Mouse (Mus musculus) neural tube, embryonic 13.5 days (tissue): ENCODE measurements around the gene Far1. TPM values are rescaled to one million over a fixed set of nuclear protein-coding genes. Genes with fewer than 3 reads are reported as not detected.

Experiments
- ATAC-seq: fragments of 200-750 bp; cut with Nextera tagmentation; 2 replicates; pipeline ENCODE4 v1.8.0; 2017; ENCODE audit warnings: low read depth, mild to moderate bottlenecking, moderate TSS enrichment, moderate library complexity
- H3K27ac ChIP-seq: fragments of 300-500 bp; sonication (generic); replicated peaks from 2 replicates; pipeline ENCODE4 v1.5.1; 2015; ENCODE audit warnings: moderate library complexity, mild to moderate bottlenecking, inconsistent platforms
- H3K27me3 ChIP-seq: fragments of 300-500 bp; sonication (generic); 2 replicates; pipeline ENCODE4 v1.6.1; 2015; ENCODE audit warnings: mild to moderate bottlenecking, inconsistent platforms
- H3K36me3 ChIP-seq: fragments of 300-500 bp; sonication (generic); 2 replicates; pipeline ENCODE4 v1.6.1; 2015; ENCODE audit warnings: mild to moderate bottlenecking, inconsistent platforms
- H3K4me1 ChIP-seq: fragments of 300-500 bp; sonication (generic); replicated peaks from 2 replicates; pipeline ENCODE4 v1.6.1; 2015; ENCODE audit warnings: inconsistent platforms
- H3K4me2 ChIP-seq: fragments of 300-500 bp; sonication (generic); 2 replicates; pipeline ENCODE4 v1.6.1; 2015; ENCODE audit warnings: inconsistent platforms, mild to moderate bottlenecking, moderate library complexity
- H3K4me3 ChIP-seq: fragments of 300-500 bp; sonication (generic); 2 replicates; pipeline ENCODE4 v1.5.1; 2015; ENCODE audit warnings: mild to moderate bottlenecking, inconsistent platforms
- H3K9ac ChIP-seq: fragments of 300-500 bp; sonication (generic); 2 replicates; pipeline ENCODE4 v1.6.1; 2015; ENCODE audit warnings: moderate library complexity, mild to moderate bottlenecking, inconsistent platforms
- H3K9me3 ChIP-seq: fragments of 300-500 bp; sonication (generic); 2 replicates; pipeline ENCODE4 v1.6.1; 2016; ENCODE audit warnings: inconsistent platforms
- WGBS: fragments of 180-500 bp; shearing (Covaris S2); methylation state at CpG from one replicate; pipeline ENCODE4 v1.1.7; 2015; 5-methylcytosine and 5-hydroxymethylcytosine counted together
- polyA plus RNA-seq: library from polyadenylated mRNA; unstranded; fragments of >200 nt; fragmentation: Nextera tagmentation; extraction: Ambion mirVana; gene quantifications from 2 replicates; pipeline ENCODE4 v1.2.1, GENCODE M21; 2015

Gene Far1
- polyA plus RNA-seq, result 74.2 and 78.6 TPM in 2 replicates

- peak within 1 kb of the TSS; percentile 79 for H3K4me2 ChIP-seq
- H3K9me3 ChIP-seq, result no peaks in the 10 kb centered on the region
- peak within 1 kb of the TSS; percentile 99 for H3K9ac ChIP-seq
- peaks cover 29% of the 10 kb centered on the region for H3K4me1 ChIP-seq
- H3K36me3 ChIP-seq, result no peaks in the 10 kb centered on the region
- peak; percentile 99 for ATAC-seq
- peaks cover 4% of the 10 kb centered on the region; the same call in 1 of the 2 replicates for H3K27me3 ChIP-seq
- peak within 1 kb of the TSS; percentile 97 for H3K27ac ChIP-seq
- H3K4me3 ChIP-seq, result peak within 1 kb of the TSS; percentile 99
- WGBS, result under 1% methylated on average over 71 of the region's 71 CpGs
Measured at GRCm38 (mm10) chr7:113513286-113513962, at the start of gene Far1. Gene Far1, plus strand, starts transcription at chr7:113513834.

GRCm38 (mm10) chr7:113468345-113468744 is 45.3 kb upstream of the Far1 start:
- no peaks in the 10 kb centered on the region for H3K4me1 ChIP-seq
- H3K9ac ChIP-seq, result no peak overlapping the region
- H3K27ac ChIP-seq, result no peak overlapping the region
- H3K27me3 ChIP-seq, result no peaks in the 10 kb centered on the region
- WGBS, result 88% methylated on average over 3 of the region's 3 CpGs
- no peaks in the 10 kb centered on the region for H3K9me3 ChIP-seq
- H3K4me3 ChIP-seq, result no peak overlapping the region
- no peak for ATAC-seq
- H3K36me3 ChIP-seq, result no peaks in the 10 kb centered on the region
- no peak overlapping the region for H3K4me2 ChIP-seq

- Histone ChIP-seq H3K27me3 (no peaks in the 10 kb centered on the region), H3K4me2 (no peak overlapping the region), H3K9me3 (no peaks in the 10 kb centered on the region), H3K9ac (no peak overlapping the region), H3K4me3 (no peak overlapping the region), H3K36me3 (no peaks in the 10 kb centered on the region), H3K4me1 (no peaks in the 10 kb centered on the region), H3K27ac (no peak overlapping the region)
- 83% methylated on average over 2 of the region's 2 CpGs for WGBS
- ATAC-seq, result no peak
Measured at GRCm38 (mm10) chr7:113470671-113471070, 43.0 kb upstream of the Far1 start.

- Histone ChIP-seq H3K4me1 (no peaks in the 10 kb centered on the region), H3K9ac (no peak overlapping the region), H3K9me3 (no peaks in the 10 kb centered on the region), H3K4me2 (no peak overlapping the region), H3K4me3 (no peak overlapping the region), H3K27me3 (no peaks in the 10 kb centered on the region), H3K36me3 (no peaks in the 10 kb centered on the region), H3K27ac (no peak overlapping the region)
- ATAC-seq, result no peak
- WGBS, result 83% methylated on average over 1 of the region's 1 CpGs
Measured at GRCm38 (mm10) chr7:113471653-113472052, 42.0 kb upstream of the Far1 start.

GRCm38 (mm10) chr7:113495792-113496191 is 17.8 kb upstream of the Far1 start:
- no peak overlapping the region for H3K4me2 ChIP-seq
- H3K9ac ChIP-seq, result no peak overlapping the region
- H3K4me3 ChIP-seq, result no peak overlapping the region
- H3K9me3 ChIP-seq, result no peaks in the 10 kb centered on the region
- ATAC-seq, result no peak
- H3K36me3 ChIP-seq, result no peaks in the 10 kb centered on the region
- 87% methylated on average over 2 of the region's 2 CpGs for WGBS
- H3K27ac ChIP-seq, result no peak overlapping the region
- no peaks in the 10 kb centered on the region for H3K4me1 ChIP-seq
- no peaks in the 10 kb centered on the region for H3K27me3 ChIP-seq

GRCm38 (mm10) chr7:113498413-113498812 is 15.2 kb upstream of the Far1 start:
- WGBS, result 84% methylated on average over 3 of the region's 3 CpGs
- Histone ChIP-seq H3K36me3 (no peaks in the 10 kb centered on the region), H3K27ac (no peak overlapping the region), H3K4me2 (no peak overlapping the region), H3K4me3 (no peak overlapping the region), H3K9ac (no peak overlapping the region), H3K27me3 (no peaks in the 10 kb centered on the region), H3K4me1 (no peaks in the 10 kb centered on the region), H3K9me3 (no peaks in the 10 kb centered on the region)
- ATAC-seq, result no peak

GRCm38 (mm10) chr7:113499821-113500220 is 13.8 kb upstream of the Far1 start:
- Histone ChIP-seq H3K9me3 (no peaks in the 10 kb centered on the region), H3K9ac (no peak overlapping the region), H3K36me3 (no peaks in the 10 kb centered on the region), H3K27me3 (no peaks in the 10 kb centered on the region), H3K27ac (no peak overlapping the region), H3K4me3 (no peak overlapping the region), H3K4me2 (no peak overlapping the region), H3K4me1 (no peaks in the 10 kb centered on the region)
- ATAC-seq, result no peak
- WGBS, result 88% methylated on average over 6 of the region's 6 CpGs

- Histone ChIP-seq H3K4me1 (no peaks in the 10 kb centered on the region), H3K4me2 (no peak overlapping the region), H3K9ac (no peak overlapping the region), H3K36me3 (no peaks in the 10 kb centered on the region), H3K9me3 (no peaks in the 10 kb centered on the region), H3K27me3 (no peaks in the 10 kb centered on the region), H3K27ac (no peak overlapping the region), H3K4me3 (no peak overlapping the region)
- 77% methylated on average over 3 of the region's 3 CpGs for WGBS
- ATAC-seq, result no peak
Measured at GRCm38 (mm10) chr7:113502453-113502852, 11.2 kb upstream of the Far1 start.

- no peak overlapping the region for H3K4me3 ChIP-seq
- H3K9ac ChIP-seq, result no peak overlapping the region
- no peak for ATAC-seq
- no peaks in the 10 kb centered on the region for H3K4me1 ChIP-seq
- no peaks in the 10 kb centered on the region for H3K27me3 ChIP-seq
- 78% methylated on average over 5 of the region's 5 CpGs for WGBS
- no peak overlapping the region for H3K27ac ChIP-seq
- H3K4me2 ChIP-seq, result no peak overlapping the region
- H3K36me3 ChIP-seq, result no peaks in the 10 kb centered on the region
- H3K9me3 ChIP-seq, result no peaks in the 10 kb centered on the region
Measured at GRCm38 (mm10) chr7:113505047-113505446, 8.6 kb upstream of the Far1 start.

- no peaks in the 10 kb centered on the region for H3K4me1 ChIP-seq
- H3K9ac ChIP-seq, result no peak overlapping the region
- H3K9me3 ChIP-seq, result no peaks in the 10 kb centered on the region
- no peak overlapping the region for H3K4me3 ChIP-seq
- H3K27ac ChIP-seq, result no peak overlapping the region
- no peaks in the 10 kb centered on the region for H3K36me3 ChIP-seq
- no peak for ATAC-seq
- H3K4me2 ChIP-seq, result no peak overlapping the region
- whole genome bisulfite sequencing, result 85% methylated on average over 4 of the region's 4 CpGs
- H3K27me3 ChIP-seq, result no peaks in the 10 kb centered on the region
Measured at GRCm38 (mm10) chr7:113505516-113506045, 8.1 kb upstream of the Far1 start.

- no peak for ATAC-seq
- Histone ChIP-seq H3K27me3 (peaks cover 4% of the 10 kb centered on the region; the same call in 1 of the 2 replicates), H3K36me3 (no peaks in the 10 kb centered on the region), H3K27ac (no peak overlapping the region), H3K4me3 (no peak overlapping the region), H3K9me3 (no peaks in the 10 kb centered on the region), H3K4me1 (peaks cover 5% of the 10 kb centered on the region; the same call in 1 of the 2 replicates), H3K9ac (no peak overlapping the region), H3K4me2 (no peak overlapping the region)
- 44% methylated on average over 3 of the region's 3 CpGs for WGBS
Measured at GRCm38 (mm10) chr7:113507846-113508245, 5.8 kb upstream of the Far1 start.

GRCm38 (mm10) chr7:113511396-113511795 is 2.2 kb upstream of the Far1 start:
- peaks cover 4% of the 10 kb centered on the region; the same call in 1 of the 2 replicates for H3K27me3 ChIP-seq
- no peaks in the 10 kb centered on the region for H3K36me3 ChIP-seq
- no peak overlapping the region for H3K4me2 ChIP-seq
- H3K4me1 ChIP-seq, result peaks cover 28% of the 10 kb centered on the region
- no peak overlapping the region for H3K9ac ChIP-seq
- no peaks in the 10 kb centered on the region for H3K9me3 ChIP-seq
- 72% methylated on average over 3 of the region's 3 CpGs for WGBS
- no peak for ATAC-seq
- H3K4me3 ChIP-seq, result no peak overlapping the region
- H3K27ac ChIP-seq, result no peak overlapping the region
